Mouse (Mus musculus) heart, postnatal 0 days (tissue): ENCODE measurements around the gene Aoah. TPM values are rescaled to one million over a fixed set of nuclear protein-coding genes. Genes with fewer than 3 reads are reported as not detected.

ENCODE experiments used
- ATAC-seq: fragments of 200-750 bp; cut with Nextera tagmentation; 2 replicates; pipeline ENCODE4 v1.8.0; 2017; ENCODE audit warnings: low read depth, moderate number of reproducible peaks, moderate library complexity; ENCODE audit not compliant: insufficient read depth
- DNase-seq: peaks from one replicate; pipeline ENCODE4 v3.0.0-alpha.2; 2016; ENCODE audit warnings: low spot score
- H3K27ac ChIP-seq: fragments of 300-500 bp; sonication (generic); 2 replicates; pipeline ENCODE4 v1.5.1; 2014; ENCODE audit warnings: low read depth, mild to moderate bottlenecking
- H3K27me3 ChIP-seq: fragments of 300-500 bp; sonication (generic); 2 replicates; pipeline ENCODE4 v1.6.1; 2014; ENCODE audit warnings: low read length, mixed read lengths; ENCODE audit not compliant: control insufficient read depth, insufficient read depth
- H3K36me3 ChIP-seq: fragments of 300-500 bp; sonication (generic); replicated peaks from 2 replicates; pipeline ENCODE4 v1.6.1; 2014; ENCODE audit warnings: low read length, mixed read lengths; ENCODE audit not compliant: control insufficient read depth, insufficient read depth
- H3K4me1 ChIP-seq: fragments of 300-500 bp; sonication (generic); 2 replicates; pipeline ENCODE4 v1.6.1; 2014; ENCODE audit warnings: antibody characterized with exemption; ENCODE audit not compliant: control insufficient read depth, insufficient read depth
- H3K4me2 ChIP-seq: fragments of 300-500 bp; sonication (generic); 2 replicates; pipeline ENCODE4 v1.6.1; 2014; ENCODE audit warnings: low read depth, mild to moderate bottlenecking, low read length, moderate library complexity
- H3K4me3 ChIP-seq: fragments of 300-500 bp; sonication (generic); 2 replicates; pipeline ENCODE4 v1.5.1; 2014; ENCODE audit warnings: low read depth, low read length
- H3K9ac ChIP-seq: fragments of 300-500 bp; sonication (generic); replicated peaks from 2 replicates; pipeline ENCODE4 v1.6.1; 2014; ENCODE audit warnings: low read depth, low read length, mixed read lengths
- H3K9me3 ChIP-seq: fragments of 300-500 bp; sonication (generic); replicated peaks from 2 replicates; pipeline ENCODE4 v1.6.1; 2016; ENCODE audit warnings: low read length; ENCODE audit not compliant: control insufficient read depth
- CTCF ChIP-seq: IDR thresholded peaks from 2 replicates; pipeline ENCODE4 v1.5.1; 2016; ENCODE audit warnings: antibody characterized with exemption, control low read depth, low read depth
- EP300 ChIP-seq: IDR thresholded peaks from 2 replicates; pipeline ENCODE4 v1.6.1; 2016; ENCODE audit warnings: antibody characterized with exemption, low read depth
- WGBS: fragments of 180-500 bp; shearing (Covaris S2); extraction: QIAGEN DNeasy Blood & Tissue Kit; methylation state at CpG from one replicate; pipeline ENCODE4 v1.1.7; 2014; 5-methylcytosine and 5-hydroxymethylcytosine counted together
- polyA plus RNA-seq: library from polyadenylated mRNA; unstranded; fragments of >200 nt; fragmentation: Nextera tagmentation; extraction: Ambion mirVana; gene quantifications from 2 replicates; pipeline ENCODE4 v1.2.1, GENCODE M21; 2015
- total RNA-seq: library from RNA; depleted of rRNA; stranded (reverse); fragments of >200 nt; gene quantifications from 2 replicates; pipeline ENCODE4 v1.2.3, GENCODE M21; 2014; ENCODE audit warnings: low replicate concordance

Aoah gene
- total and polyA plus RNA-seq, 2 experiments from 2014 or later = 0.46 to 0.80 TPM

- no peak overlapping the region for H3K4me2 ChIP-seq
- H3K27me3 ChIP-seq = no peaks in the 10 kb centered on the region
- no peak overlapping the region for H3K27ac ChIP-seq
- no peak overlapping the region for H3K9ac ChIP-seq
- TF ChIP-seq CTCF (no peak), EP300 (no peak)
- H3K36me3 ChIP-seq = no peaks in the 10 kb centered on the region
- H3K9me3 ChIP-seq = no peaks in the 10 kb centered on the region
- DNase-seq = no peak
- no peaks in the 10 kb centered on the region for H3K4me1 ChIP-seq
- 71% methylated on average over 10 of the region's 10 CpGs for WGBS
- ATAC-seq = no peak
- H3K4me3 ChIP-seq = no peak overlapping the region
These were observed 123.0 kb downstream of the Aoah start for GRCm38 (mm10) chr13:20916698-20917511.

DNA sequence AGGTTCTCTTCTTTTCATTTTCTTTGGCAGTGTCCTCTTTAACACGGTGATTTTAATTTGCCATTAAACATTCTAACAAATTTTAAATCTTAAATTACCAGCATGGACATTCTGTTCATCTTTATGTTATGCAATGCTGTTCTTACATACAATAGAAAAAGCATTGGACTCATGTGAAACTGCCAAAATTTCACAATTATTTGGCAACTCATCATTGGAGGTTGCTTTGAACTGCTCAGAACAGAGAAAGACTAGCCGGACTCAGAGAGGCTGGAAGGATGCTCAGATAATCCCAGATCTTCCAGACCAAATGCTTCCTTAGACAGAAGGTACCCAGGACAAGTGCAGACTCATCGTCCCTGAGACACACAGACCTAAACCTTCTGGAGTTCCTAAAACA is 126.5 kb downstream of the Aoah start:
- no peaks in the 10 kb centered on the region for H3K9me3 ChIP-seq
- H3K9ac ChIP-seq = no peak overlapping the region
- H3K27me3 ChIP-seq = no peaks in the 10 kb centered on the region
- no peaks in the 10 kb centered on the region for H3K4me1 ChIP-seq
- no peaks in the 10 kb centered on the region for H3K36me3 ChIP-seq
- no peak overlapping the region for H3K4me3 ChIP-seq
- WGBS = 74% methylated on average over 3 of the region's 3 CpGs
- ATAC-seq = no peak
- DNase-seq = no peak
- no peak overlapping the region for H3K27ac ChIP-seq
- no peak overlapping the region for H3K4me2 ChIP-seq
- no peak for TF ChIP-seq CTCF
- TF ChIP-seq EP300 = no peak

- Histone ChIP-seq H3K27me3 (no peaks in the 10 kb centered on the region), H3K4me3 (no peak overlapping the region), H3K27ac (no peak overlapping the region), H3K9ac (no peak overlapping the region), H3K9me3 (no peaks in the 10 kb centered on the region), H3K4me1 (no peaks in the 10 kb centered on the region), H3K36me3 (no peaks in the 10 kb centered on the region), H3K4me2 (no peak overlapping the region)
- DNase-seq = no peak
- no peak for ATAC-seq
- no peak for TF ChIP-seq EP300
- TF ChIP-seq CTCF = no peak
These were observed 142.1 kb downstream of the Aoah start for GRCm38 (mm10) chr13:20936016-20936415.

GRCm38 (mm10) chr13:20937452-20937851 is 143.5 kb downstream of the Aoah start:
- H3K4me3 ChIP-seq = no peak overlapping the region
- WGBS = 20% methylated on average over 5 of the region's 5 CpGs
- H3K4me2 ChIP-seq = no peak overlapping the region
- H3K4me1 ChIP-seq = no peaks in the 10 kb centered on the region
- no peaks in the 10 kb centered on the region for H3K36me3 ChIP-seq
- no peaks in the 10 kb centered on the region for H3K27me3 ChIP-seq
- TF ChIP-seq CTCF = peak; percentile 68
- TF ChIP-seq EP300 = no peak
- H3K9me3 ChIP-seq = no peaks in the 10 kb centered on the region
- DNase-seq = peak; percentile 14
- H3K27ac ChIP-seq = no peak overlapping the region
- no peak overlapping the region for H3K9ac ChIP-seq
- no peak for ATAC-seq

DNA sequence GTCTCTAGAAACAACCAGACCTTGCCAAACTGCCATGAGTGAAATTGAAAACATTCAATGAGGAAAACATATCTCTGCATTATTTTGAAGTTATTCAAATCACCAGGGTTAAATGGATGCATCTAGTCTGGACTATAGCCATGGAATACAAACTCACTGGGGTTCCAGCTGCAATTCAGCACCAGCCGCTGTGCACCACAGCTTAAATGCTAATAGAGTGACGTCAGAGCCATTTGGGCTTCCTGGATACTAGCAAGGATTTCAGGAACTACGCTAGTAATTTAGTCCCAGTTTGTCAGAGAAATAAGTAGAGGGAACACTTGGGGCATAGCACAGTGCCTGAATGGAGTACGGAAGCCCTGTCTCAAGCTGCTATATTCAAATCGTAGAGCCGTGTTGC is 145.2 kb downstream of the Aoah start:
- no peak for TF ChIP-seq CTCF
- TF ChIP-seq EP300 = no peak
- H3K4me2 ChIP-seq = no peak overlapping the region

GRCm38 (mm10) chr13:20940389-20940788 is 146.5 kb downstream of the Aoah start:
- H3K27me3 ChIP-seq = no peaks in the 10 kb centered on the region
- TF ChIP-seq CTCF = peak; percentile 49
- TF ChIP-seq EP300 = no peak
- no peaks in the 10 kb centered on the region for H3K9me3 ChIP-seq
- H3K4me2 ChIP-seq = no peak overlapping the region
- 43% methylated on average over 6 of the region's 6 CpGs for WGBS
- H3K4me1 ChIP-seq = no peaks in the 10 kb centered on the region
- DNase-seq (no peak), ATAC-seq (no peak)
- no peak overlapping the region for H3K9ac ChIP-seq
- no peaks in the 10 kb centered on the region for H3K36me3 ChIP-seq
- no peak overlapping the region for H3K4me3 ChIP-seq
- no peak overlapping the region for H3K27ac ChIP-seq

More for the DNA sequence above, 145.2 kb downstream of the Aoah start:
- no peaks in the 10 kb centered on the region for H3K36me3 ChIP-seq
- no peaks in the 10 kb centered on the region for H3K27me3 ChIP-seq
- no peaks in the 10 kb centered on the region for H3K9me3 ChIP-seq
- H3K27ac ChIP-seq = no peak overlapping the region
- ATAC-seq = no peak
- no peak overlapping the region for H3K4me3 ChIP-seq
- WGBS = 71% methylated on average over 6 of the region's 6 CpGs
- H3K9ac ChIP-seq = no peak overlapping the region
- no peak for DNase-seq
- no peaks in the 10 kb centered on the region for H3K4me1 ChIP-seq
